Mouse (Mus musculus): ENCODE measurements at regions not wholly inside any gene's neighbourhood (a gene's known extent, or its start where the extent isn't known, plus 50 kb on each side); places are given as distances from the start of the nearest gene placed in this dataset.

GRCm38 (mm10) chr15:31875436-31875835, 273.8 kb downstream of the Fam173b start:
- H3K4me1 ChIP-seq (ENCODE audit: control insufficient read depth, insufficient read depth, low read length), result 0 out of 2 replicates have a peak, but pooled peaks cover under 1% of the 10 kb centered on the region
- H3K9me3 ChIP-seq (ENCODE audit: control insufficient read depth, low read length), result no peaks in the 10 kb centered on the region
- WGBS, result 91% methylated on average over 2 of the region's 2 CpGs
- H3K27ac ChIP-seq (ENCODE audit: low read depth, low read length), result no peak overlapping the region
- H3K27me3 ChIP-seq (ENCODE audit: control insufficient read depth, insufficient read depth, low read length), result no peaks in the 10 kb centered on the region
- no peak overlapping the region for H3K4me2 ChIP-seq (ENCODE audit: low read depth, low read length)
- no peaks in the 10 kb centered on the region for H3K36me3 ChIP-seq (ENCODE audit: control insufficient read depth, insufficient read depth, low read length)
- ATAC-seq (ENCODE audit: low read depth), result no peak
- no peak overlapping the region for H3K9ac ChIP-seq (replicated peaks; ENCODE audit: low read depth, low read length)
- no peak overlapping the region for H3K4me3 ChIP-seq (ENCODE audit: low read depth, low read length)

- Histone ChIP-seq H3K27me3 (ENCODE audit: control insufficient read depth, insufficient read depth, low read length) (no peaks in the 10 kb centered on the region), H3K36me3 (ENCODE audit: control insufficient read depth, insufficient read depth, low read length) (no peaks in the 10 kb centered on the region), H3K9ac (replicated peaks; ENCODE audit: low read depth, low read length) (no peak overlapping the region), H3K4me2 (ENCODE audit: low read depth, low read length) (no peak overlapping the region), H3K4me3 (ENCODE audit: low read depth, low read length) (no peak overlapping the region), H3K27ac (ENCODE audit: low read depth, low read length) (no peak overlapping the region), H3K9me3 (ENCODE audit: control insufficient read depth, low read length) (no peaks in the 10 kb centered on the region), H3K4me1 (ENCODE audit: control insufficient read depth, insufficient read depth, low read length) (no peaks in the 10 kb centered on the region)
- WGBS, result 66% methylated on average over 9 of the region's 9 CpGs
- no peak for ATAC-seq (ENCODE audit: low read depth)
Measured at GRCm38 (mm10) chr15:31880479-31880878, 278.8 kb downstream of the Fam173b start.

DNA sequence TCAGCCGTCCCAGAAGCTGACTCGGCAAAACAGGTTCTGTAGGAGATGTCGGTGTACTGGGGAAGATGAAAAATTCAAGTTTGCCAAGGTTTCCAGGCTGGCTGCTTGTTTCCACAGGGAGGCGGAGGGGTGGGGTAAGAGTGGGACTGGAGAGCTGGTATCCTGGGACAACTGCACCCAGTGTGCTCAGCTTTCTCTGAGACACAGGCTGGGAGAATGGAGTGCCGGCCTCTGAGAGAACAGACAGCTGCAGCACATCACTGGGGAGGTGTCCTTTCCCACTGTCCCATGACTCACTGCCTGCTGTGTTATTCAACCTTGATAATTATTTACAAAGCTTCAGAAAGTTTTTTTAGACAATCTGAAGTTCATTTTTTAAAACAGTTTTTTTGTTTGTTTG, 280.7 kb downstream of the Fam173b start:
- WGBS, result 70% methylated on average over 5 of the region's 5 CpGs
- Histone ChIP-seq H3K9me3 (ENCODE audit: control insufficient read depth, low read length) (no peaks in the 10 kb centered on the region), H3K4me2 (ENCODE audit: low read depth, low read length) (no peak overlapping the region), H3K27ac (ENCODE audit: low read depth, low read length) (no peak overlapping the region), H3K27me3 (ENCODE audit: control insufficient read depth, insufficient read depth, low read length) (no peaks in the 10 kb centered on the region), H3K4me1 (ENCODE audit: control insufficient read depth, insufficient read depth, low read length) (no peaks in the 10 kb centered on the region), H3K36me3 (ENCODE audit: control insufficient read depth, insufficient read depth, low read length) (no peaks in the 10 kb centered on the region), H3K4me3 (ENCODE audit: low read depth, low read length) (no peak overlapping the region), H3K9ac (replicated peaks; ENCODE audit: low read depth, low read length) (no peak overlapping the region)
- no peak for ATAC-seq (ENCODE audit: low read depth)

- Histone ChIP-seq H3K27ac (ENCODE audit: low read depth, low read length) (no peak overlapping the region), H3K9me3 (ENCODE audit: control insufficient read depth, low read length) (no peaks in the 10 kb centered on the region), H3K36me3 (ENCODE audit: control insufficient read depth, insufficient read depth, low read length) (no peaks in the 10 kb centered on the region), H3K4me2 (ENCODE audit: low read depth, low read length) (no peak overlapping the region), H3K4me1 (ENCODE audit: control insufficient read depth, insufficient read depth, low read length) (no peaks in the 10 kb centered on the region), H3K9ac (replicated peaks; ENCODE audit: low read depth, low read length) (no peak overlapping the region), H3K4me3 (ENCODE audit: low read depth, low read length) (no peak overlapping the region), H3K27me3 (ENCODE audit: control insufficient read depth, insufficient read depth, low read length) (no peaks in the 10 kb centered on the region)
- 79% methylated on average over 9 of the region's 9 CpGs for WGBS
- no peak for ATAC-seq (ENCODE audit: low read depth)
Measured at GRCm38 (mm10) chr15:31883516-31883915, 281.9 kb downstream of the Fam173b start.

GRCm38 (mm10) chr15:31898904-31899650, 278.0 kb upstream of the Tas2r119 start:
- Histone ChIP-seq H3K27ac (ENCODE audit: low read depth, low read length) (no peak overlapping the region), H3K27me3 (ENCODE audit: control insufficient read depth, insufficient read depth, low read length) (no peaks in the 10 kb centered on the region), H3K36me3 (ENCODE audit: control insufficient read depth, insufficient read depth, low read length) (no peaks in the 10 kb centered on the region), H3K9me3 (ENCODE audit: control insufficient read depth, low read length) (no peaks in the 10 kb centered on the region), H3K9ac (replicated peaks; ENCODE audit: low read depth, low read length) (no peak overlapping the region), H3K4me2 (ENCODE audit: low read depth, low read length) (no peak overlapping the region), H3K4me1 (ENCODE audit: control insufficient read depth, insufficient read depth, low read length) (no peaks in the 10 kb centered on the region), H3K4me3 (ENCODE audit: low read depth, low read length) (no peak overlapping the region)
- 39% methylated on average over 13 of the region's 13 CpGs for WGBS
- ATAC-seq (ENCODE audit: low read depth), result 0 out of 2 replicates have a peak, but pooled peaks have one; percentile 28

- Histone ChIP-seq H3K4me2 (ENCODE audit: low read depth, low read length) (no peak overlapping the region), H3K4me1 (ENCODE audit: control insufficient read depth, insufficient read depth, low read length) (no peaks in the 10 kb centered on the region), H3K36me3 (ENCODE audit: control insufficient read depth, insufficient read depth, low read length) (no peaks in the 10 kb centered on the region), H3K27me3 (ENCODE audit: control insufficient read depth, insufficient read depth, low read length) (no peaks in the 10 kb centered on the region), H3K4me3 (ENCODE audit: low read depth, low read length) (no peak overlapping the region), H3K27ac (ENCODE audit: low read depth, low read length) (no peak overlapping the region), H3K9ac (replicated peaks; ENCODE audit: low read depth, low read length) (no peak overlapping the region), H3K9me3 (ENCODE audit: control insufficient read depth, low read length) (no peaks in the 10 kb centered on the region)
- ATAC-seq (ENCODE audit: low read depth), result no peak
- 71% methylated on average over 4 of the region's 4 CpGs for WGBS
Measured at GRCm38 (mm10) chr15:31900325-31900724, 276.8 kb upstream of the Tas2r119 start.

- Histone ChIP-seq H3K9ac (replicated peaks; ENCODE audit: low read depth, low read length) (no peak overlapping the region), H3K4me1 (ENCODE audit: control insufficient read depth, insufficient read depth, low read length) (no peaks in the 10 kb centered on the region), H3K36me3 (ENCODE audit: control insufficient read depth, insufficient read depth, low read length) (no peaks in the 10 kb centered on the region), H3K27ac (ENCODE audit: low read depth, low read length) (no peak overlapping the region), H3K4me3 (ENCODE audit: low read depth, low read length) (no peak overlapping the region), H3K9me3 (ENCODE audit: control insufficient read depth, low read length) (no peaks in the 10 kb centered on the region), H3K4me2 (ENCODE audit: low read depth, low read length) (no peak overlapping the region), H3K27me3 (ENCODE audit: control insufficient read depth, insufficient read depth, low read length) (no peaks in the 10 kb centered on the region)
- 85% methylated on average over 9 of the region's 9 CpGs for WGBS
- no peak for ATAC-seq (ENCODE audit: low read depth)
Measured at GRCm38 (mm10) chr15:31908432-31908831, 268.7 kb upstream of the Tas2r119 start.

DNA sequence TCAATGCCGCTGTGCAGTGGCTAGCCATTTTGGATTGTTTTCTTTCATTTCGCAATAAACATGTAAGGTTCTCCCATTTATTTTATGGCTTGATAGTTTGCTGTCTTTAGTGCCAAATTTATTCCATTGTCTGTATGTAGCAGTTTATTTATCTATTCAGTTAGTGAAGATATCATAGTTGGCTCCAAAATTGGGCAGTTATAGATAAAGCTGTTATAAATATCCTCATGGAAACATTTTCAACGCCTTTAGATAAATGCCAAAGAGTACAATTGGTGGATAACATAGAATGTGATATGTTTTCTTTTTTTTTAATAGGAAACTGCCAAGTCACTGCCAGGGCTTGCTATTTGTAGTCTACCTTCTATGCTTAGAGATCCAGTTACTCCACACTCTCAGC, 265.1 kb upstream of the Tas2r119 start:
- WGBS, result 89% methylated on average over 3 of the region's 3 CpGs
- no peak overlapping the region for H3K27ac ChIP-seq (ENCODE audit: low read depth, low read length)
- H3K9ac ChIP-seq (replicated peaks; ENCODE audit: low read depth, low read length), result no peak overlapping the region
- H3K36me3 ChIP-seq (ENCODE audit: control insufficient read depth, insufficient read depth, low read length), result no peaks in the 10 kb centered on the region
- ATAC-seq (ENCODE audit: low read depth), result no peak
- no peak overlapping the region for H3K4me3 ChIP-seq (ENCODE audit: low read depth, low read length)
- H3K4me1 ChIP-seq (ENCODE audit: control insufficient read depth, insufficient read depth, low read length), result no peaks in the 10 kb centered on the region
- no peaks in the 10 kb centered on the region for H3K9me3 ChIP-seq (ENCODE audit: control insufficient read depth, low read length)
- no peaks in the 10 kb centered on the region for H3K27me3 ChIP-seq (ENCODE audit: control insufficient read depth, insufficient read depth, low read length)
- no peak overlapping the region for H3K4me2 ChIP-seq (ENCODE audit: low read depth, low read length)

DNA sequence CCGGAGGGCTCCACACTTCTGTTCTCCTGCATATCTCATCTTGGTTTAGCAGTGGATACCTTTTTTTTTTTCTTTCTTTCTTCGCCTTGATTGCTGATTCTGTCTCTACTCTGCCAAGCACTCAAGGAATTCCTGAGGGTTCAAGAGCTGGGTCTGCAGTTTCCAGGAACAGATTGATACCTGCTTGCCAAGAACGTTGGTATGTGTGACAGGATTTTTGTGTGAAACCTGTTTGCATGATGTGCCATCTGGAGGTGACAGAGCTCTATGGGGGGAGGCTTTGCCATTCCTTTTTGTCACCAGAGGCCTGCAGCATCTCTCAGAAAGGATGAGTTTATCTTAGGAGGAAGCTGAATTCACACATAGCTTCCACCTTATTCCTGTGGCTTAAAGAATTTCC, 255.6 kb upstream of the Tas2r119 start:
- H3K27me3 ChIP-seq (ENCODE audit: control insufficient read depth, insufficient read depth, low read length), result no peaks in the 10 kb centered on the region
- no peak overlapping the region for H3K4me2 ChIP-seq (ENCODE audit: low read depth, low read length)
- H3K27ac ChIP-seq (ENCODE audit: low read depth, low read length), result no peak overlapping the region
- H3K9me3 ChIP-seq (ENCODE audit: control insufficient read depth, low read length), result no peaks in the 10 kb centered on the region
- ATAC-seq (ENCODE audit: low read depth), result no peak
- no peaks in the 10 kb centered on the region for H3K36me3 ChIP-seq (ENCODE audit: control insufficient read depth, insufficient read depth, low read length)
- no peak overlapping the region for H3K9ac ChIP-seq (replicated peaks; ENCODE audit: low read depth, low read length)
- no peaks in the 10 kb centered on the region for H3K4me1 ChIP-seq (ENCODE audit: control insufficient read depth, insufficient read depth, low read length)
- 90% methylated on average over 3 of the region's 3 CpGs for WGBS
- H3K4me3 ChIP-seq (ENCODE audit: low read depth, low read length), result no peak overlapping the region
